Mouse (Mus musculus) neutrophil, adult 5-6 weeks (primary cell): ENCODE results near the gene Vav3. TPM values are rescaled to one million over a fixed set of nuclear protein-coding genes. Genes with fewer than 3 reads are reported as not detected.

ENCODE experiments used
- ATAC-seq: fragments of 151-379, 151-347 bp; 2 replicates; pipeline ENCODE4 v1.8.0; 2017; ENCODE audit warnings: mild to moderate bottlenecking, moderate TSS enrichment; ENCODE audit not compliant: insufficient number of reproducible peaks, poor library complexity, low FRiP score, severe bottlenecking; ENCODE audit errors: extremely low read depth
- total RNA-seq: library from RNA; stranded (forward); fragments of 200-1000 nt; gene quantifications from 2 replicates; pipeline ENCODE4 v1.2.3, GENCODE M21; 2017

Vav3 gene
- total RNA-seq, 1 experiment from 2014 or later: 54.9 TPM

DNA sequence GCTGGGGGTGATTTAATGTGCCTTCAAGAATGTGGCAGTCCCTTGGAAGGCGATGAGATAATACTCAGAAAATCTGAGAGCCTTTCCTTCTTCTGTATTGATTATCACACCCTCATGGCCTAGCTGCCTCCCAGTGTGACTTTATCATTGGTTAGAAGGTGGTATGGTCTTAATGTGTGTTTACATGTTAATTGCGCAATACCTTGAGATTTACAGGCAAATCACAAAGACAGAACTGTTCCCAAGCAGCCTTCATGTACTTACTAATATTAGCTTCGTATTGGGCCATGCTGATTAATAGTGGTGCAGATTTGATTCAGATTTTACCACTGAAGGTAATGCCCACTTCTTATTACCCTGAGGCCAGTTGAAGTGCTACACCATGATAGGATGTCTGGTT is 381.3 kb downstream of the Vav3 start:
- no peak for ATAC-seq

DNA sequence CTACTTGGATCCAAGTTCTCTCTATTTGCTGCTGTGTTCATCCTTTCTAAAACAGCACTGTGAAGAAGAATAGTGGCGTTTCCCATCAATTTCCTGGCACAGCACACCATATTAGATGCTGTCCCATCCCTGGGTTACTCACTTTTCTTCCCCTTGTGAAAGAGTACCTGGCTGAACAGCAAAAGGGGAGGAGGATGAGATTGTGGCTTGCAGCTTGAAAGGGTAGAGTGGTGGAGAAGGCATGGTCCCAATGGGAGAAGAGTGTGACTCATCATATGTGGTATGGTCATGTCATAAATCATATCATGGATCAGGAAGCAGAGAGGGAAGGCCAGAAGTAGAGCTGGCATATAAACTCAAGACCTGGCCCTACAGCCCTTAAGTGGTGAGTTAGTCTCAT is 386.3 kb downstream of the Vav3 start:
- ATAC-seq: no peak

DNA sequence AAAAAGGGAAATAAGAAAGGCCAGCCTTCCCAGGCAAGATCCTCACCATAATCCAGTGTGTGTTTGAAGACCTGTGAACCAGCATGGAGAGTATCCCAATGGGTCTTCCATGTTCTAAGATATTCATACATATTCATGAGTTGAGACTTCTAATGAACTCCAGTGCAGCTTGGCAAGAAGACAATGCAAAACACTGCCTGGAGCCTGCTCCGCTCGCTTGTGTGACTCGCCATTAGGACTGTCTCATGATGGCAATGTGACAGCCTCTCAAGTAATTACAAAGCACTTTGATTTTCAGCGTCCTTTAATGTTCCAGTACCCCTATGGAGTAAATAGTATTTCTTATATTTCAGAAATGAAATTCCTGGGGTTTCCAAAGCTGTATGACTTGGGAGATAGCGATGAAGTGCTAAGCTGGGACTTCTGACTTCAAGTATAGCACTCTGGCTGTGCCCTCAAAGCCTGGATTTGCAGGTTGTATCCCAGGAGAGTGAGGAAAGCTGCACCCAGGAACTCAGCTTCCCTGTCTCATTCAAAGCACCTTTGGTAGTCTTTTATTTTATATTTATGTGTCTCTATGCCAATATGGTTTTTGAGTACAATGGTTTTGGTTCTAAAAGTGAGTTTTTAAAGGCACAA is 391.3 kb downstream of the Vav3 start:
- ATAC-seq: no peak

DNA sequence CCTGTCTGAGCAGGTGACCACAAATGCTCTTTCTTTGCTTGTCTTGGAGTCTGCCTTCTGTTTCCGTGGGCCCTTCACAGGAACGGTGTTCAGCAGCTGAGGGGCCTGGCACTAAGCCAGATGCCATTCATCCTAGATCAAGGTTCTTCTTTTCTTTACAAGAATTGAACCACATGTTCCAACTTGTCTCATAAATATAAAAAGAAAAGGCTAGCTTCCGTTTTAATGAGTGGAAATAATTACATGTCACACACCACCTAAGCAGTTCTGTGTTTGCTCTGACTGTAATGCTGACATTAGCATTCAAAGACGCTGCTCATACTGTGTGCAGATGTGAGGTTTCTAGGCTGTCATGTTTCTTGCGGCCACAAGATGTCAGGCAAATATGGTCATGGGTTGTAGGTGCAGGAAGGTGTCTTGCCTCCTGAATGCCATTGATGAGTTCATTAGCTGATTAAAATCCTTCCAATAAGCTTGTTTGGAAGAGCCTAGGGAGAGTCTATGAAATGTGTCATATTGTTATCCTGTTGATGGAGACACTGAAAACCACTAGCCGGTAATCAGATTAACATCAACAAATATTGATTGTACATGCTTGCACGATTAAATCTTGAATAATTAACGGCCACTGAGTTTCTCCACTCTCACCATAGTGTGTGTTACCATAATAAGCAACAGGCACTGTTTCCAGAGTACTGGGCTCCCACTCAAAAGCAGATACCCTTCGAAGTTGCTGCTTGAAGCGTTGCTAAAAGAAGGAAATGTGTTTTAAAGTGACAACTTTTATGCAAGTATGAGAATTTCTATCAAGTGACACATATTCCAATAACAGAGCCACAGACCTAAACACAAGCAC is 392.1 kb downstream of the Vav3 start:
- no peak for ATAC-seq

Other genes with a start within 250 kb of the Vav3 start
- 17.8 and 20.9 TPM in 2 replicates for gene Slc25a24, start 217.5 kb upstream of the Vav3 start, total RNA-seq